Mouse (Mus musculus) lung, adult 2 months (tissue): Measurements from ENCODE around the gene Vars. TPM values are rescaled to one million over a fixed set of nuclear protein-coding genes. Genes with fewer than 3 reads are reported as not detected.
A peak's percentile ranks its signal among the peaks of the same experiment; 100 is the strongest.

ENCODE experiments used
- DNase-seq: peaks from one replicate; pipeline ENCODE4 v3.0.0; 2022
- H3K4me1 ChIP-seq: fragments of 200-500 bp; 2 replicates; pipeline ENCODE4 v1.6.1; 2011; ENCODE audit warnings: low read length; ENCODE audit not compliant: control insufficient read depth, insufficient read depth
- H3K4me3 ChIP-seq: fragments of 200-500 bp; replicated peaks from 2 replicates; pipeline ENCODE3; 2011; ENCODE audit warnings: low read depth, mild to moderate bottlenecking, control low read depth, low read length; ENCODE audit errors: extremely low read depth
- CTCF ChIP-seq: fragments of 200-500 bp; IDR thresholded peaks from 2 replicates; pipeline ENCODE4 v1.5.1; 2011; ENCODE audit warnings: mild to moderate bottlenecking, low read length, control low read depth; ENCODE audit not compliant: insufficient read depth
- POLR2A ChIP-seq: fragments of 200-500 bp; IDR thresholded peaks from 2 replicates; pipeline ENCODE4 v1.6.1; 2011; ENCODE audit warnings: low read depth, mild to moderate bottlenecking, control low read depth, low read length, borderline replicate concordance; ENCODE audit errors: extremely low read depth
- WGBS: fragments of 180-500 bp; shearing (Covaris S2); methylation state at CpG from one replicate; pipeline ENCODE4 v1.1.7; 2018; 5-methylcytosine and 5-hydroxymethylcytosine counted together
- polyA plus RNA-seq: library from polyadenylated mRNA; depleted of rRNA; stranded (reverse); fragments of >200 nt; gene quantifications from 2 replicates; pipeline ENCODE4 v1.2.3, GENCODE M21; 2012

The Vars gene
- polyA plus RNA-seq, 1 experiment, result 119 TPM

DNA sequence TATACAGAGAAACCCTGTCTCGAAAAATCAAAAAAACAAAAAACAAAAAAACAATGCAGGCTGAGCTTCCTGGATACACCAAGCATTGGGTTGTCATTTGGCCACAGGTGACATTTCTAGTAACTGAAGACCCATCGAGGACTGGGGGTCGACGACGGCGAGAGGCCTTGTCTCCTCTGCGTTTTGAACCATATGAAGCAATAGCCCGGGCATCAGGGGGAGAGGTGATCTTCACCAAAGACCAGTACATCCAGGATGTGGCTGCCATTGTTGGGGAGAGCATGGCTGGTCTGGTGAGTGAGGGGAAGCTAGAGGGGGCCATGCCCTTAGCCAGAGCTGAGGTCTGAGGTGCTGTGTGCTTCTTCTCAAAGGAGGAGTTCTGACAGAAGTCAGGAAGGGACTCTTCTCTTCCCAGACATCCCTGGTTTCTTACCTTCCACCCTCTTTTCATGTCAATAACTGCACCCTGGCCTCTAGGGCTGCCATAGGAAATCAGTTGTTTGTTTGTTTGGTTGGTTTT lies 21.8 kb downstream of the Vars start:
- DNase-seq, result no peak
- H3K4me3 ChIP-seq, result no peak overlapping the region
- no peak for TF ChIP-seq CTCF
- TF ChIP-seq POLR2A, result no peak
- peaks cover 17% of the 10 kb centered on the region for H3K4me1 ChIP-seq
- 88% methylated on average over 8 of the region's 8 CpGs for WGBS

GRCm38 (mm10) chr17:35023221-35023620 lies 22.4 kb downstream of the Vars start:
- WGBS, result 86% methylated on average over 5 of the region's 5 CpGs
- peaks cover 17% of the 10 kb centered on the region for H3K4me1 ChIP-seq
- H3K4me3 ChIP-seq, result no peak overlapping the region
- no peak for TF ChIP-seq CTCF
- no peak for TF ChIP-seq POLR2A
- DNase-seq, result no peak

- Histone ChIP-seq H3K4me1 (peaks cover 17% of the 10 kb centered on the region), H3K4me3 (no peak overlapping the region)
- TF ChIP-seq CTCF (no peak), POLR2A (no peak)
- WGBS, result 51% methylated on average over 4 of the region's 4 CpGs
- DNase-seq, result no peak
These were observed 23.0 kb downstream of the Vars start for GRCm38 (mm10) chr17:35023756-35024155.

- TF ChIP-seq CTCF, result no peak
- TF ChIP-seq POLR2A, result no peak
- no peak overlapping the region for H3K4me3 ChIP-seq
- no peak for DNase-seq
- peaks cover 17% of the 10 kb centered on the region for H3K4me1 ChIP-seq
- WGBS, result 57% methylated on average over 13 of the region's 13 CpGs
These were observed 23.5 kb downstream of the Vars start for GRCm38 (mm10) chr17:35024261-35024660.

GRCm38 (mm10) chr17:35024691-35025488 lies 24.1 kb downstream of the Vars start:
- DNase-seq, result no peak
- TF ChIP-seq POLR2A, result no peak
- WGBS, result 47% methylated on average over 9 of the region's 10 CpGs
- H3K4me1 ChIP-seq, result peaks cover 17% of the 10 kb centered on the region
- no peak overlapping the region for H3K4me3 ChIP-seq

DNA sequence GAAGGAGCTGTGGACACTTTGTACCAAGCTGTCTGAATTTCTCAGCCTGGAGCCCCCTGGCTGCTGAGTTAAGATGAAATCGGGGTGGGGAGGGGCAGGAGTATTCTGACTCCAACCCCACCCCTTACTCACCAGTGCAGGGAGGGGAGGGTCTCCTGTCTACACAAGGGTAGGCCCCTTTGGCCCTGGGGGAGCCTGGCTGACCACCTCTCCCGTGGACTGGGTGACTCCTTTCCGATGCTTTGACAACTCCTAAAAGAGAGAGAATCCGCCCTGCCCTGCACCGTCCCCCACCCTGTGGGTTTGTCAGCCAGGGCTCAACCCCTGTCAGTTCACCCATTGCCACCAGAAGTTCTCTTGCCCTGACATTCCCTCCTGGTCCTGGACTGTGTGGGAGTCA lies 25.4 kb downstream of the Vars start:
- Histone ChIP-seq H3K4me3 (no peak overlapping the region), H3K4me1 (peaks cover 14% of the 10 kb centered on the region)
- 84% methylated on average over 5 of the region's 5 CpGs for WGBS
- TF ChIP-seq POLR2A (no peak), CTCF (no peak)
- DNase-seq, result no peak

DNA sequence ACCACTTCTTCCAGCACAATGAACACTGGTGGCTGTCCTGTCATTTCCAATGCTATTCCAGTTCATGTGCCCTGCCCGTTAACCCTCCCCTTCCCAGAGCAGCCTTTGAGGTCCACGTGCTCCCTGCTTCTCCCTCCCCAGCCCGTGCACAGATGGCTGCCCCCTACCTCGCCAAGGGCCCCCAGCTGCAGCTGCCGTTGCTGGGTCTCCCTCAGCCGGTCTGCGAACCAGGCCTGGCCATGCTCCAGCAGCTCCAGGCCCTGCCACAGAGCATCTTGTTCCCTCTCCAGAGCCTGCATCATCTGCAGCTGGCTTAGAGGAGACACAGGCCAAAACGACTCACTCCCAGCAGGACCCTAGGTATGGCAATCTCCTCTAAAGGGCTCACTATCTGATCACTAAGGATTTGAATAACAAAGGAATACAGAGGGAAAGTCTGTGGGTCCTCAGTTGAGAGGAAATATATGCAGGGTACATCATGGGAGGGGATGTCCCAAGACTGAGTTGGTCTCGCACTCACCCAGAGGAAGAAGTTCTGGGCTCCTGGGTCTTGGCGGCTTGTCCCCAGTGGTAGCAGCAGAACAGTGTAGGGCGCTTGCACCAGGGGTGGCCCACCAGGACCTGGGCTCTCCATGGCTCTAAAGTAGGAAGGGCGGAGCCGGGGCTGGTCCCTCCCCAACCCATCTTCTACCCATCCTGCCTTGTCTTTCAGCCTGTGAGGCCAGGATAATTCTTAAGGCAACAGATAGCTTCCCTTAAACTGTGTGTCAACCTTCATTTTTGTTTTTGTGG lies 26.7 kb downstream of the Vars start, which contains the start of gene Sapcd1:
Gene Sapcd1, minus strand, starts transcription at position 740 of the 792 bp plus-strand sequence.
- H3K4me3 ChIP-seq, result no peak within 1 kb of the TSS
- 52% methylated on average over 13 of the region's 13 CpGs for WGBS
- TF ChIP-seq CTCF (no peak), POLR2A (no peak)
- peaks cover 11% of the 10 kb centered on the region for H3K4me1 ChIP-seq
- DNase-seq, result no peak

- 55% methylated on average over 2 of the region's 2 CpGs for WGBS
- no peak for DNase-seq
These were observed 27.5 kb downstream of the Vars start for GRCm38 (mm10) chr17:35028315-35028714.

DNA sequence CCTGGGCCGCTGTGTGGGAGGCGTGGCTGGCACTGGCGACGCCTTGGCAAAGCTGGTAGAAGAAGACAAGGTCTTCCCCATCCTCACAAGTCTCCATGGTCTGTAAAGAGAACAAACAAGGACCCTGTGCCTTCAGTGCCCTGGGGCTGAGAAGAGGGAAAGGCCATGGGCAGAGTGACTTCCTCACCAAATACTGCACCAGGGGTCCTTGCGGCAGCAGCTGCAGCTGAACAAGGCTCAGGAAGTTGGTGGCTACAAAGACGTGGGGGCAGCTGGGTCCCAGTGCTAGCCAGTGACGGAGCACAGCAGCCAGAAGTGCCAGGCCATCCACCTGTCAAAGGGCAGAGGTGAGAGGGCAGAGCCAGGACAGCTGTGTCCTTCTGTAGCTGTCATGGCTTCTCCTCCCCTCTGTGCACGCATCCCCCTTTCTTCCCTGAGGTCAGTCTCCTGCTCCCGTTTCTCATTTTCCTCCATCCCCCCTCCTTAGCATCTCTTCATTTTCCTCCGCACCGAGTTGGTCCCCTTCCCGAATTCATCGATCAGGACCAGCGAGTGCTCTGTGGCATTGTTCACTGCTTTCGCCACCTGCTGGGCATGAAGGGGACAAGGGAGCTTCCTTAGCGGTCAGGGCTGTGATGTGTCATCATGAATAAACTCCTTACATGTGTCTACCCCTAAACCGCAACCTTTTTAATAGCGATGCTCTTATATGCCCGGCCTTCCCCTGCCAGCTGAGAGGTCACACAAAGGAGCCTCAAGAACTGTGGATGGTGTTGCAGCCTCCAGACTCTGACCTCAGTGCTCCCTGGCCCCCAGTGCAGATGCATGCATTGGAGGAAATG lies 29.1 kb downstream of the Vars start:
- no peak overlapping the region for H3K4me3 ChIP-seq
- TF ChIP-seq POLR2A (no peak), CTCF (peak; percentile 85)
- DNase-seq, result no peak
- WGBS, result 38% methylated on average over 19 of the region's 19 CpGs
- peaks cover 3% of the 10 kb centered on the region for H3K4me1 ChIP-seq

More at GRCm38 (mm10) chr17:35028315-35028714, 27.5 kb downstream of the Vars start:
- H3K4me1 ChIP-seq, result peaks cover 5% of the 10 kb centered on the region
- no peak overlapping the region for H3K4me3 ChIP-seq
- TF ChIP-seq POLR2A (no peak), CTCF (no peak)
